Mouse (Mus musculus) heart, embryonic 15.5 days (tissue): Measurements from ENCODE around the gene Lgi1. TPM values are rescaled to one million over a fixed set of nuclear protein-coding genes. Genes with fewer than 3 reads are reported as not detected.

Source experiments
- ATAC-seq: fragments of 200-750 bp; cut with Nextera tagmentation; replicated peaks from 2 replicates; pipeline ENCODE4 v1.8.0; 2017; ENCODE audit warnings: low read depth, moderate TSS enrichment; ENCODE audit not compliant: insufficient number of reproducible peaks, insufficient read depth, low FRiP score
- H3K27ac ChIP-seq: fragments of 300-500 bp; sonication (generic); 2 replicates; pipeline ENCODE4 v1.5.1; 2015; ENCODE audit warnings: mild to moderate bottlenecking, inconsistent platforms
- H3K27me3 ChIP-seq: fragments of 300-500 bp; sonication (generic); 2 replicates; pipeline ENCODE4 v1.6.1; 2015; ENCODE audit warnings: inconsistent platforms
- H3K36me3 ChIP-seq: fragments of 300-500 bp; sonication (generic); 2 replicates; pipeline ENCODE4 v1.6.1; 2015; ENCODE audit warnings: mild to moderate bottlenecking, inconsistent platforms
- H3K4me1 ChIP-seq: fragments of 300-500 bp; sonication (generic); replicated peaks from 2 replicates; pipeline ENCODE4 v1.6.1; 2015; ENCODE audit warnings: inconsistent platforms
- H3K4me2 ChIP-seq: fragments of 300-500 bp; sonication (generic); 2 replicates; pipeline ENCODE4 v1.6.1; 2015; ENCODE audit warnings: inconsistent platforms, mild to moderate bottlenecking, moderate library complexity
- H3K4me3 ChIP-seq: fragments of 300-500 bp; sonication (generic); 2 replicates; pipeline ENCODE4 v1.5.1; 2015; ENCODE audit warnings: mild to moderate bottlenecking, inconsistent platforms
- H3K9ac ChIP-seq: fragments of 300-500 bp; sonication (generic); 2 replicates; pipeline ENCODE4 v1.6.1; 2015; ENCODE audit warnings: mild to moderate bottlenecking, inconsistent platforms
- H3K9me3 ChIP-seq: fragments of 300-500 bp; sonication (generic); replicated peaks from 2 replicates; pipeline ENCODE4 v1.6.1; 2016; ENCODE audit warnings: inconsistent platforms
- WGBS: fragments of 180-500 bp; shearing (Covaris S2); methylation state at CpG from one replicate; pipeline ENCODE4 v1.1.7; 2015; ENCODE audit warnings: mixed read lengths; 5-methylcytosine and 5-hydroxymethylcytosine counted together
- polyA plus RNA-seq: library from polyadenylated mRNA; unstranded; fragments of >200 nt; fragmentation: Nextera tagmentation; extraction: Ambion mirVana; gene quantifications from 2 replicates; pipeline ENCODE4 v1.2.1, GENCODE M21; 2015

Gene Lgi1
- polyA plus RNA-seq, 1 experiment from 2014 or later: 0.29 TPM

- H3K27me3 ChIP-seq: no peaks in the 10 kb centered on the region
- no peak overlapping the region for H3K9ac ChIP-seq
- ATAC-seq: no peak
- no peak overlapping the region for H3K4me3 ChIP-seq
- H3K4me1 ChIP-seq: no peaks in the 10 kb centered on the region
- no peak overlapping the region for H3K4me2 ChIP-seq
- H3K36me3 ChIP-seq: no peaks in the 10 kb centered on the region
- H3K9me3 ChIP-seq: no peaks in the 10 kb centered on the region
- H3K27ac ChIP-seq: no peak overlapping the region
- 18% methylated on average over 3 of the region's 3 CpGs for WGBS
Observed at GRCm38 (mm10) chr19:38298018-38298626, 33.8 kb downstream of the Lgi1 start.

DNA sequence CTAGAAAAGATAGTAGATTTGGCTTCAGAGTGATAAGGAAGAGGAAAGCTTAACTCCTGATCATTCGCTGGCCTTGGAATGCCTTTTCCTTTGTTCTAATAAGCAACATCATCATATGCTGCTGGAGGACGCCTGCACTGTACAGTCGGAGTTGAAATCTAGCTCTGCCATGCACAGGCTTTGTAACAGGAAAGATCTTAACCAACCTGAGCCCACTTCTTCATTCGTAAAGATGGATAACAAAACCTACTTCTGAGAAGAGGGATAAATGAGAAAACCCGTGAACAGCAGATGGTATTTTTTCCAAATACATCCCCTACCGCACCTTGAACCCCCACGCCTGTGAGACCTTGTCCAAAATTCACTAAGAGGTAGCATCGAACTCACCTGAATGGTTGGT lies 43.8 kb downstream of the Lgi1 start:
- ATAC-seq: no peak
- H3K27me3 ChIP-seq: no peaks in the 10 kb centered on the region
- no peaks in the 10 kb centered on the region for H3K4me1 ChIP-seq
- 90% methylated on average over 8 of the region's 8 CpGs for WGBS
- no peak overlapping the region for H3K9ac ChIP-seq
- H3K9me3 ChIP-seq: no peaks in the 10 kb centered on the region
- no peak overlapping the region for H3K27ac ChIP-seq
- H3K4me3 ChIP-seq: no peak overlapping the region
- H3K4me2 ChIP-seq: no peak overlapping the region
- no peaks in the 10 kb centered on the region for H3K36me3 ChIP-seq

- Histone ChIP-seq H3K27ac (no peak overlapping the region), H3K9ac (no peak overlapping the region), H3K9me3 (no peaks in the 10 kb centered on the region), H3K4me3 (no peak overlapping the region), H3K27me3 (no peaks in the 10 kb centered on the region), H3K4me1 (no peaks in the 10 kb centered on the region), H3K36me3 (no peaks in the 10 kb centered on the region), H3K4me2 (no peak overlapping the region)
- ATAC-seq: no peak
- WGBS: 77% methylated on average over 7 of the region's 7 CpGs
Observed at GRCm38 (mm10) chr19:38315099-38315498, 50.8 kb downstream of the Lgi1 start.

- Histone ChIP-seq H3K27me3 (no peaks in the 10 kb centered on the region), H3K9me3 (no peaks in the 10 kb centered on the region), H3K4me3 (no peak overlapping the region), H3K27ac (no peak overlapping the region), H3K36me3 (no peaks in the 10 kb centered on the region), H3K9ac (no peak overlapping the region), H3K4me2 (no peak overlapping the region), H3K4me1 (no peaks in the 10 kb centered on the region)
- 69% methylated on average over 6 of the region's 6 CpGs for WGBS
- no peak for ATAC-seq
Observed at GRCm38 (mm10) chr19:38316602-38317313, 52.4 kb downstream of the Lgi1 start.

GRCm38 (mm10) chr19:38318308-38318707 lies 54.0 kb downstream of the Lgi1 start:
- H3K9me3 ChIP-seq: no peaks in the 10 kb centered on the region
- no peaks in the 10 kb centered on the region for H3K36me3 ChIP-seq
- no peak overlapping the region for H3K4me3 ChIP-seq
- no peaks in the 10 kb centered on the region for H3K27me3 ChIP-seq
- H3K27ac ChIP-seq: no peak overlapping the region
- no peak overlapping the region for H3K4me2 ChIP-seq
- ATAC-seq: no peak
- H3K4me1 ChIP-seq: no peaks in the 10 kb centered on the region
- WGBS: 84% methylated on average over 4 of the region's 4 CpGs
- H3K9ac ChIP-seq: no peak overlapping the region

- Histone ChIP-seq H3K27ac (no peak overlapping the region), H3K4me3 (no peak overlapping the region), H3K27me3 (no peaks in the 10 kb centered on the region), H3K36me3 (no peaks in the 10 kb centered on the region), H3K9me3 (no peaks in the 10 kb centered on the region), H3K9ac (no peak overlapping the region), H3K4me1 (no peaks in the 10 kb centered on the region), H3K4me2 (no peak overlapping the region)
- WGBS: 77% methylated on average over 4 of the region's 4 CpGs
- ATAC-seq: no peak
Observed at GRCm38 (mm10) chr19:38319168-38319567, 54.8 kb downstream of the Lgi1 start.

DNA sequence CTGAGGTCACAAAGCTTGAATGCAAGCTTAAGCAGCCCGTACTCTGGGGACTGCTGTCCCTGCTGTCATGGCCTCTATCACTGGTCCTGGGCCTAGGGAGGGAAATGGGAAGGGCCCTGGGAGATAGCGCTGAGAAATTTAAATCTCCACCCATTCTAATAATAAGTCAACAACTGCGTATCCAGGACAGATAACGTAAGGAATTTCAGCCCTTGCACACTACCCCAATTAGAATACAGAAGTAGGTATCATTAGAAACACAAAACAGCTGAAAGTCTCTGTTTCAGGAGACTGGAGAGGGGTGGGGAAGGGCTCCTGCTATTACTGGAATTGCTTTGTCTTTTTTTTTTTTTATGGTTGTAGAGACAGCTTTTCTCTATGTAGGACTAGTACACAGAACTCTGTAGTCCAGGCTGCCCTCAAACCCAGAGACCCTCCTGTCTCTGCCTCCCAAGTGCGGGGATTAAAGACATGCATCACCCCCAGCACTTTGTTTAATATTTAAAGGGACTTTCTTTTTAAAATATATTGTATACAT lies 56.4 kb downstream of the Lgi1 start:
- H3K9ac ChIP-seq: no peak overlapping the region
- no peak overlapping the region for H3K4me2 ChIP-seq
- no peak overlapping the region for H3K4me3 ChIP-seq
- H3K27me3 ChIP-seq: no peaks in the 10 kb centered on the region
- H3K36me3 ChIP-seq: no peaks in the 10 kb centered on the region
- H3K27ac ChIP-seq: no peak overlapping the region
- 53% methylated on average over 5 of the region's 5 CpGs for WGBS
- no peaks in the 10 kb centered on the region for H3K9me3 ChIP-seq
- no peak for ATAC-seq
- no peaks in the 10 kb centered on the region for H3K4me1 ChIP-seq

GRCm38 (mm10) chr19:38323726-38324125 lies 59.4 kb downstream of the Lgi1 start:
- Histone ChIP-seq H3K27ac (no peak overlapping the region), H3K4me3 (no peak overlapping the region), H3K4me2 (no peak overlapping the region), H3K36me3 (no peaks in the 10 kb centered on the region), H3K9me3 (no peaks in the 10 kb centered on the region), H3K27me3 (no peaks in the 10 kb centered on the region), H3K9ac (no peak overlapping the region), H3K4me1 (no peaks in the 10 kb centered on the region)
- ATAC-seq: no peak

DNA sequence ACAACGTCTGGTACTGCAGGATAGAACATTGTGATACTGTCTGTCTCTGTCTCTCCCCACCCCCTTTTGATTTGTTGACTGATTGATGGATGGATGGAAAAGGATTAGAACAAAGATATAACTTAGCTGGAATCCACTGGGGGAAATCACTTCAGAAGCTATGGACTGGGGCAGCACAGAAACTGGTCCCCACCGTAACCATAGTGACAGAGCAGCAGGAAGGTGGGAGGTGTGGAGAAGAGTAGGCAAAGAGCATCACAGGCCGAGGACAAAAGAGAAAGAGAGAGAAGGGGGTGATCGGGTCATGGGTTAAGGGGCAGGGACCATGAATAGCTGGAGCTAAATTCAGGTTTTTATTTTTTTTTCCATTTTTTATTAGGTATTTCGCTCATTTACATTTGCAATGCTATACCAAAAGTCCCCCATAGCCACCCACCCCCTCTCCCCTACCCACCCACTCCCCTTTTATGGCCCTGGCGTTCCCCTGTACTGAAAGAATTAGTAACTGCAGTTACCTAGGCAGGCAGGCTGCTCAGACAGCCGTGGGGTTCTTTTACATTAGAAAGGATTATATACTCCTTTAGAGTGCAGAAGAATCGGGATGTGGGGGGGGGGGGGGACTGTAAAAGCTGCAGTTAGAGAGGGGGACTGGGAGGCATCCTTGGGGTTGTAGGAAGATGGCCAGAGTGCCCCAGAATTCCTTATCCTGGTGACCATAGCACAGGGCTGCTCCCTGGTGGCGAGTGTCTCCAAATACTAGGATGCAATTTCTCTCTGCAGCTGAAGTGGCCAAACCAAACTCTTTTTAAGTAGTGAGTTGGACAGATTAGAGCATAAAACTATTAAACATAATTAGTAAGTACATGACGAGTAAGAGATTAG lies 60.1 kb downstream of the Lgi1 start:
- no peaks in the 10 kb centered on the region for H3K27me3 ChIP-seq
- H3K27ac ChIP-seq: no peak overlapping the region
- H3K4me1 ChIP-seq: no peaks in the 10 kb centered on the region
- H3K9ac ChIP-seq: no peak overlapping the region
- H3K4me2 ChIP-seq: no peak overlapping the region
- 38% methylated on average over 10 of the region's 10 CpGs for WGBS
- no peak for ATAC-seq
- no peaks in the 10 kb centered on the region for H3K9me3 ChIP-seq
- H3K36me3 ChIP-seq: no peaks in the 10 kb centered on the region
- H3K4me3 ChIP-seq: no peak overlapping the region

- Histone ChIP-seq H3K4me2 (no peak overlapping the region), H3K4me3 (no peak overlapping the region), H3K9ac (no peak overlapping the region), H3K9me3 (no peaks in the 10 kb centered on the region), H3K36me3 (no peaks in the 10 kb centered on the region), H3K27ac (no peak overlapping the region), H3K27me3 (no peaks in the 10 kb centered on the region), H3K4me1 (no peaks in the 10 kb centered on the region)
- WGBS: 63% methylated on average over 4 of the region's 4 CpGs
- ATAC-seq: no peak
Observed at GRCm38 (mm10) chr19:38325029-38325398, 60.7 kb downstream of the Lgi1 start.

DNA sequence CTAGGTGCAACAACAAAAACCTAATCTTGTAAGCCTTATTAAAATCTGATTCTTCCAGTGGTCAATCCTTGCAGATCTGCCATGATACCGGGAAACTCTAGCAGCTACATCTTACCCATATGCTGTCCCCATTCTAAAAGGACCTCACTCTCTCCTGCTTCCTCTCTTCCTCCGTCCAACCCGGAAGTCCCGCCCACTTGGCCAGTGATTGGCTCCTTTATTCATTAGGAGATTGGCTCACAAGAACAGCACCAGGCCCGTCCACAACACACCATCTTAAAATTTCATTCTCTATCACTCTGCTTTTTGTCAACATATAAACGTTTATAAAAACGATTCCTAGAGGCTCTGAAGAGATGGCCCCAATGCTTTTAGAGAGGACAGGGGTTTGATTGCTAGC lies 61.5 kb downstream of the Lgi1 start:
- Histone ChIP-seq H3K9me3 (no peaks in the 10 kb centered on the region), H3K4me1 (no peaks in the 10 kb centered on the region), H3K36me3 (no peaks in the 10 kb centered on the region), H3K4me2 (no peak overlapping the region), H3K9ac (no peak overlapping the region), H3K4me3 (no peak overlapping the region), H3K27ac (no peak overlapping the region), H3K27me3 (no peaks in the 10 kb centered on the region)
- no peak for ATAC-seq
- WGBS: 84% methylated on average over 7 of the region's 7 CpGs
